Mouse (Mus musculus): ENCODE measurements around the gene Hs3st3b1. TPM values are rescaled to one million over a fixed set of nuclear protein-coding genes. Genes with fewer than 3 reads are reported as not detected.

Hs3st3b1 gene
- polyA plus RNA-seq, 1 experiment from 2014 or later = 9.6 TPM

DNA sequence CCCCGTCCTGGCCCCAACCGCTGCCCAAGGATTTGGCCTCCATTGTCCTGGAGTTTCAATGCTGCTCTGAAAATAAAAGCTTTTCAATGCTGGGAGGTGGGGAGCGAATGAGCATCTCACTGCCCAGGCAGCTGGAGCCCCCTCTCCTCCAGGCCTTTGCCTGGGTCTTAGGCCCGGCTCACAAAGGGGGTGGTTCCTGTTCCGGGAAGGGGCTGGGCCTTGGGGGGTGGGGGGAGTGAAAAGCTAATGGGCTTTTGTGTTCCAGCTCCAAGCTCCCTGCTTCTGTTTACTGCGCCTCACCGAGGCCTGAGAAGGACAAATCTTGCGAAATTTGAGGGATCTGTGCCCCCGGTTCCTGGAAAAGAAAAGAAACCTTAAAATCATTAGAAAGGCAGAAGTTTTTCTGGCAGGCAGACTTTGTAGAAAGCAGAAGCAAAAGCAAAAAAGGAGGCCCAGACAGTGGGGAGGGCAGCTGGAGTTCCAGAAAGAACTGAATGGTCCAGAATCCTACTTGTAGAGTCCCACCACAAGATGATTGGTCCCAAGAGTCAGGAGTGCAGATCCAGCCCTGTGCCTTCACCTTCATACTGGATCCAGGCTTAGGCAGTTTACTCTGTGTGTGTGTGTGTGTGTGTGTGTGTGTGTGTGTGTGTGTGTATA lies 23.5 kb downstream of the Hs3st3b1 start:
- Histone ChIP-seq H3K27ac (ENCODE audit: low read length) (no peak overlapping the region), H3K9ac (ENCODE audit: low read length) (peak overlapping the region; percentile 14; the same call in 1 of the 2 replicates), H3K4me2 (ENCODE audit: low read depth, low read length) (no peak overlapping the region), H3K9me3 (replicated peaks; ENCODE audit: control insufficient read depth, low read length) (no peaks in the 10 kb centered on the region), H3K36me3 (ENCODE audit: control insufficient read depth, insufficient read depth, low read length) (no peaks in the 10 kb centered on the region), H3K4me1 (ENCODE audit: control insufficient read depth, insufficient read depth, low read length) (peaks cover 9% of the 10 kb centered on the region; the same call in 1 of the 2 replicates), H3K27me3 (ENCODE audit: control insufficient read depth, insufficient read depth, low read length) (no peaks in the 10 kb centered on the region), H3K4me3 (replicated peaks; ENCODE audit: low read length) (no peak overlapping the region)
- ATAC-seq (ENCODE audit: insufficient read depth, low FRiP score) = no peak
- WGBS = 46% methylated on average over 9 of the region's 9 CpGs

GRCm38 (mm10) chr11:63897856-63898508 lies 24.1 kb downstream of the Hs3st3b1 start:
- H3K9me3 ChIP-seq (replicated peaks; ENCODE audit: control insufficient read depth, low read length) = no peaks in the 10 kb centered on the region
- no peak overlapping the region for H3K4me3 ChIP-seq (replicated peaks; ENCODE audit: low read length)
- 74% methylated on average over 13 of the region's 13 CpGs for WGBS
- no peaks in the 10 kb centered on the region for H3K27me3 ChIP-seq (ENCODE audit: control insufficient read depth, insufficient read depth, low read length)
- H3K4me2 ChIP-seq (ENCODE audit: low read depth, low read length) = no peak overlapping the region
- peaks cover 9% of the 10 kb centered on the region; the same call in 1 of the 2 replicates for H3K4me1 ChIP-seq (ENCODE audit: control insufficient read depth, insufficient read depth, low read length)
- no peaks in the 10 kb centered on the region for H3K36me3 ChIP-seq (ENCODE audit: control insufficient read depth, insufficient read depth, low read length)
- no peak overlapping the region for H3K9ac ChIP-seq (ENCODE audit: low read length)
- H3K27ac ChIP-seq (ENCODE audit: low read length) = no peak overlapping the region; the same call in 1 of the 2 replicates
- no peak for ATAC-seq (ENCODE audit: insufficient read depth, low FRiP score)

DNA sequence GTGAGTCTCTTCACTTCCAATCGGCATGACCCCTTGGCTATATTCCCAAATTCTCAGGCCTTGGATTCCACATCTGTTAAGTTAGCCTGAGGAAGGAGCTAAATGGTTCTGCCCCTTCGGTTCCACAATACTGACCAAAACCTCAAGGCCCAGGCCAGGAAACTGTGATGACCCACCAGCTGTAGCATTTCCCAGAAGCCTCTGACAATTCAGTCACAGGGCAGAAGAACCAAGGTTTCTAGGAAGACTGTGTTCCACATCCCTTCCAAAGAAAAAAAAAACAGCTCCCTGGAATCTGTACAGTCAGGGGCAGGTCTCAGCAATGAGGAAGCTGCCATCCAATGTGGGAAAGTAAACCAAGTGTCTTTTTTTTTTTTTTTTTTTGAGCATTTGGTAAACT lies 25.1 kb downstream of the Hs3st3b1 start:
- Histone ChIP-seq H3K27me3 (ENCODE audit: control insufficient read depth, insufficient read depth, low read length) (no peaks in the 10 kb centered on the region), H3K27ac (ENCODE audit: low read length) (no peak overlapping the region), H3K9ac (ENCODE audit: low read length) (no peak overlapping the region), H3K4me3 (replicated peaks; ENCODE audit: low read length) (no peak overlapping the region), H3K4me1 (ENCODE audit: control insufficient read depth, insufficient read depth, low read length) (peaks cover 9% of the 10 kb centered on the region; the same call in 1 of the 2 replicates), H3K36me3 (ENCODE audit: control insufficient read depth, insufficient read depth, low read length) (no peaks in the 10 kb centered on the region), H3K9me3 (replicated peaks; ENCODE audit: control insufficient read depth, low read length) (no peaks in the 10 kb centered on the region), H3K4me2 (ENCODE audit: low read depth, low read length) (no peak overlapping the region)
- ATAC-seq (ENCODE audit: insufficient read depth, low FRiP score) = no peak
- WGBS = 63% methylated on average over 2 of the region's 2 CpGs

DNA sequence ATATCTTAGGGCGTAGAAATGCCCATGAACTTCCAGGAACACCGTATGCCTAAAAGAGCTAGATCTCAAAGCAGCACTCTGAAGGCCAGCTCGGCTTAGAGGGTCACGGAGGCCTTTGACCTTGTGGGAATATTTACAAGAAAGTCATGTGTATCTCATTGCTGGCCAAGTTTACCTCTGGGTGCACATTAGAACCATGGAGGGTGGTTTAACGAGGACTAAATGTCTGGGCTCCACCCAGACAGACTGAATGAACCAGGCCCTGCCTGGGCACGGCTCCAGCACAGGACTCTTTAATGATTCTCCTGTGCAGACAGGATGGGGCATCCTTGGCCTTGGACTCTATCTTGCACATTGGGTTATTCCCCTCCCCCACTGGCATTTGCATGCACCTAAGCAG lies 27.9 kb downstream of the Hs3st3b1 start:
- H3K4me1 ChIP-seq (ENCODE audit: control insufficient read depth, insufficient read depth, low read length) = no peaks in the 10 kb centered on the region; the same call in 1 of the 2 replicates
- H3K27me3 ChIP-seq (ENCODE audit: control insufficient read depth, insufficient read depth, low read length) = no peaks in the 10 kb centered on the region
- no peaks in the 10 kb centered on the region for H3K9me3 ChIP-seq (replicated peaks; ENCODE audit: control insufficient read depth, low read length)
- no peaks in the 10 kb centered on the region for H3K36me3 ChIP-seq (ENCODE audit: control insufficient read depth, insufficient read depth, low read length)
- peak; percentile 29; the same call in 1 of the 2 replicates for ATAC-seq (ENCODE audit: insufficient read depth, low FRiP score)
- no peak overlapping the region for H3K9ac ChIP-seq (ENCODE audit: low read length)
- no peak overlapping the region for H3K4me3 ChIP-seq (replicated peaks; ENCODE audit: low read length)
- WGBS = 53% methylated on average over 6 of the region's 6 CpGs
- H3K27ac ChIP-seq (ENCODE audit: low read length) = no peak overlapping the region
- no peak overlapping the region for H3K4me2 ChIP-seq (ENCODE audit: low read depth, low read length)

GRCm38 (mm10) chr11:63893557-63893956 lies 28.5 kb downstream of the Hs3st3b1 start:
- no peak for ATAC-seq (ENCODE audit: insufficient read depth, low FRiP score)
- no peak overlapping the region for H3K27ac ChIP-seq (ENCODE audit: low read length)
- WGBS = 82% methylated on average over 6 of the region's 6 CpGs
- no peak overlapping the region for H3K4me2 ChIP-seq (ENCODE audit: low read depth, low read length)
- H3K9me3 ChIP-seq (replicated peaks; ENCODE audit: control insufficient read depth, low read length) = no peaks in the 10 kb centered on the region
- H3K36me3 ChIP-seq (ENCODE audit: control insufficient read depth, insufficient read depth, low read length) = no peaks in the 10 kb centered on the region
- H3K4me1 ChIP-seq (ENCODE audit: control insufficient read depth, insufficient read depth, low read length) = no peaks in the 10 kb centered on the region; the same call in 1 of the 2 replicates
- no peak overlapping the region for H3K4me3 ChIP-seq (replicated peaks; ENCODE audit: low read length)
- H3K27me3 ChIP-seq (ENCODE audit: control insufficient read depth, insufficient read depth, low read length) = no peaks in the 10 kb centered on the region
- H3K9ac ChIP-seq (ENCODE audit: low read length) = no peak overlapping the region

GRCm38 (mm10) chr11:63891479-63892020 lies 30.5 kb downstream of the Hs3st3b1 start:
- ATAC-seq (ENCODE audit: insufficient read depth, low FRiP score) = no peak
- no peaks in the 10 kb centered on the region; the same call in 1 of the 2 replicates for H3K4me1 ChIP-seq (ENCODE audit: control insufficient read depth, insufficient read depth, low read length)
- WGBS = 55% methylated on average over 7 of the region's 7 CpGs
- no peak overlapping the region for H3K4me2 ChIP-seq (ENCODE audit: low read depth, low read length)
- no peaks in the 10 kb centered on the region for H3K36me3 ChIP-seq (ENCODE audit: control insufficient read depth, insufficient read depth, low read length)
- H3K4me3 ChIP-seq (replicated peaks; ENCODE audit: low read length) = no peak overlapping the region
- no peaks in the 10 kb centered on the region for H3K27me3 ChIP-seq (ENCODE audit: control insufficient read depth, insufficient read depth, low read length)
- no peaks in the 10 kb centered on the region for H3K9me3 ChIP-seq (replicated peaks; ENCODE audit: control insufficient read depth, low read length)
- no peak overlapping the region for H3K9ac ChIP-seq (ENCODE audit: low read length)
- H3K27ac ChIP-seq (ENCODE audit: low read length) = no peak overlapping the region

- Histone ChIP-seq H3K27ac (ENCODE audit: low read length) (no peak overlapping the region), H3K4me3 (replicated peaks; ENCODE audit: low read length) (no peak overlapping the region), H3K36me3 (ENCODE audit: control insufficient read depth, insufficient read depth, low read length) (no peaks in the 10 kb centered on the region), H3K9ac (ENCODE audit: low read length) (no peak overlapping the region), H3K9me3 (replicated peaks; ENCODE audit: control insufficient read depth, low read length) (no peaks in the 10 kb centered on the region), H3K27me3 (ENCODE audit: control insufficient read depth, insufficient read depth, low read length) (no peaks in the 10 kb centered on the region), H3K4me2 (ENCODE audit: low read depth, low read length) (no peak overlapping the region), H3K4me1 (ENCODE audit: control insufficient read depth, insufficient read depth, low read length) (0 out of 2 replicates have a peak, but pooled peaks cover 4% of the 10 kb centered on the region)
- no peak for ATAC-seq (ENCODE audit: insufficient read depth, low FRiP score)
- 68% methylated on average over 3 of the region's 3 CpGs for WGBS
These were observed 38.7 kb downstream of the Hs3st3b1 start for GRCm38 (mm10) chr11:63883385-63883784.

DNA sequence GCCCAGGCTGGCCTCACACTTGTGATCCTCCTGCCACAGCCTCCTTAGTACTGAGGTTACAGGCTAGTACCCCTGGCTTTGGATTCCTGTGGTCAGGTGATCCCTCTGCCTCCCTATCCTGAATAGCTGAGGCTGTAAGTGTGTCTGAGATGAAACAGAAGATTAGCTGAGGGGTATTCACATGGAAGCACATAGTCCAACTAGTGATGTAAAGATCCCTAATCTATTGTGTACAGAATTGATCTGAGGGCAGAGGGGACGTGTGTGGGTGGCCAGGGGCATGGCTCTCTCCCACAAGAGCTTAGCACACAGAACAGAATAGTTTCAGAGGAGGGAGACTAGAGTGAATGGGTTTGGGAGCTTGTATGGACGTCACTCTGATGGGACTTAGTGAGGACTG lies 41.8 kb downstream of the Hs3st3b1 start:
- H3K9ac ChIP-seq (ENCODE audit: low read length) = no peak overlapping the region
- H3K4me2 ChIP-seq (ENCODE audit: low read depth, low read length) = no peak overlapping the region
- no peaks in the 10 kb centered on the region for H3K9me3 ChIP-seq (replicated peaks; ENCODE audit: control insufficient read depth, low read length)
- no peaks in the 10 kb centered on the region for H3K27me3 ChIP-seq (ENCODE audit: control insufficient read depth, insufficient read depth, low read length)
- no peak for ATAC-seq (ENCODE audit: insufficient read depth, low FRiP score)
- 0 out of 2 replicates have a peak, but pooled peaks cover 4% of the 10 kb centered on the region for H3K4me1 ChIP-seq (ENCODE audit: control insufficient read depth, insufficient read depth, low read length)
- H3K36me3 ChIP-seq (ENCODE audit: control insufficient read depth, insufficient read depth, low read length) = no peaks in the 10 kb centered on the region
- no peak overlapping the region for H3K4me3 ChIP-seq (replicated peaks; ENCODE audit: low read length)
- no peak overlapping the region for H3K27ac ChIP-seq (ENCODE audit: low read length)
- 58% methylated on average over 2 of the region's 2 CpGs for WGBS

DNA sequence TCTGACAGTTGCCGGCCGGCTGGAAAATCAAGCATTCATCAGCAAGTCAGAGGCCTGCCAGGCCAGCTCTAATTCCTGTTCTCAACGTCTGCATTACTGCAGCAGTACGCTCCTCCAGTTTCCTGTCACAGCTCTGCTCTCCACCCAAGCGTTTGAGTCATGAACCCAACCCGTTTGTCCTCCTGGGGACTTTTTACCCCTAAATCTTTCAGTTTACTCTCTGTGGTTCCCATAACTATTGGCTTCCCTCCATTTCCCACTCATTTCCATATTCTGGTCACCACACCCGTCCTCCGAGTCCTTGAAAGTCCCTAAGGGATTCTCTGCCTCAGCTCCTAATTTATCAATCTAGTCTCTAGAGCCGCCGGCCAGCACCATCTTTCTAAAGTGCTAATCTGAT lies 42.8 kb downstream of the Hs3st3b1 start:
- no peak for ATAC-seq (ENCODE audit: insufficient read depth, low FRiP score)
- WGBS = 45% methylated on average over 10 of the region's 10 CpGs
- H3K4me1 ChIP-seq (ENCODE audit: control insufficient read depth, insufficient read depth, low read length) = 0 out of 2 replicates have a peak, but pooled peaks cover 4% of the 10 kb centered on the region
- H3K9ac ChIP-seq (ENCODE audit: low read length) = no peak overlapping the region
- no peak overlapping the region for H3K4me2 ChIP-seq (ENCODE audit: low read depth, low read length)
- no peak overlapping the region for H3K27ac ChIP-seq (ENCODE audit: low read length)
- no peaks in the 10 kb centered on the region for H3K9me3 ChIP-seq (replicated peaks; ENCODE audit: control insufficient read depth, low read length)
- no peak overlapping the region for H3K4me3 ChIP-seq (replicated peaks; ENCODE audit: low read length)
- H3K36me3 ChIP-seq (ENCODE audit: control insufficient read depth, insufficient read depth, low read length) = no peaks in the 10 kb centered on the region
- no peaks in the 10 kb centered on the region for H3K27me3 ChIP-seq (ENCODE audit: control insufficient read depth, insufficient read depth, low read length)

Data from stomach, embryonic 16.5 days (tissue).